Mouse (Mus musculus) cortical plate, adult 2 months (tissue): ENCODE data around the gene Emc3.

Experiments
- CTCF ChIP-seq: fragments of 200-500 bp; IDR thresholded peaks from 2 replicates; pipeline ENCODE4 v1.5.1; 2011; ENCODE audit warnings: mild to moderate bottlenecking, control low read depth, low read length; ENCODE audit not compliant: insufficient read depth; ENCODE audit errors: extremely low read depth
- POLR2A ChIP-seq: fragments of 200-500 bp; IDR thresholded peaks from 2 replicates; pipeline ENCODE4 v1.6.1; 2011; ENCODE audit warnings: mild to moderate bottlenecking, low read length, control low read depth; ENCODE audit not compliant: insufficient read depth; ENCODE audit errors: extremely low read depth

- TF ChIP-seq CTCF (no peak), POLR2A (no peak)
Measured at GRCm38 (mm10) chr6:113502801-113503200, 28.7 kb downstream of the Emc3 start.
